Mouse (Mus musculus): ENCODE results near the gene Spats2. TPM values are rescaled to one million over a fixed set of nuclear protein-coding genes. Genes with fewer than 3 reads are reported as not detected.

The Spats2 gene
- total RNA-seq, 2 experiments from 2014 or later, result 24.8 to 28.3 TPM

Small RNAs within 50 kb of the gene (microRNA-seq; reads per million reads assigned to microRNA genes)
- 0.35 to 1.8 reads per million in 2 experiments for gene Mir6960

Other genes with a start within 250 kb of the Spats2 start
- 1 to 10 TPM; 2.0 TPM for gene Rhebl1, start 231.4 kb upstream of the Spats2 start, total RNA-seq (2021)
- gene Dhh, start 227.4 kb upstream of the Spats2 start, total RNA-seq (2021), result 1 to 10 TPM; 2.7 to 3.5 TPM
- gene Lmbr1l, start 207.7 kb upstream of the Spats2 start, total RNA-seq (2021), result 10 to 100 TPM; 14.1 to 15.9 TPM
- 100 to 1,000 TPM; 873 to 889 TPM for gene Tuba1b, start 191.4 kb upstream of the Spats2 start, total RNA-seq (2021)
- not detected for gene Gm49450, start 172.4 kb upstream of the Spats2 start, total RNA-seq (2021)
- 100 to 1,000 TPM; 435 TPM for gene Tuba1a, start 172.2 kb upstream of the Spats2 start, total RNA-seq (2021)
- 100 to 1,000 TPM; 200 to 203 TPM for gene Tuba1c, start 96.0 kb upstream of the Spats2 start, total RNA-seq (2021)
- 1 to 10 TPM in 1 of 2 experiments, under 1 TPM in 1; 0.60 to 1.3 TPM for gene Prph, start 70.7 kb upstream of the Spats2 start, total RNA-seq (2021)
- gene Troap, start 51.3 kb upstream of the Spats2 start, total RNA-seq (2021), result 10 to 100 TPM; 17.8 to 18.7 TPM
- gene C1ql4, start 38.1 kb upstream of the Spats2 start, total RNA-seq (2021), result under 1 TPM in 1 of 2 experiments, not detected in 1; 0.19 TPM
- 1 to 10 TPM in 1 of 2 experiments, under 1 TPM in 1; 0.79 to 1.2 TPM for gene Dnajc22, start 32.7 kb upstream of the Spats2 start, total RNA-seq (2021)
- under 1 TPM; 0.41 to 0.54 TPM for gene Kcnh3, start 98.9 kb downstream of the Spats2 start, total RNA-seq (2021)
- gene Mcrs1, start 126.0 kb downstream of the Spats2 start, total RNA-seq (2021), result 10 to 100 TPM; 82.4 to 88.4 TPM
- 10 to 100 TPM; 36.5 to 41.4 TPM for gene Prpf40b, start 169.2 kb downstream of the Spats2 start, total RNA-seq (2021)
- gene Fam186b, start 170.0 kb downstream of the Spats2 start, total RNA-seq (2021), result under 1 TPM in 1 of 2 experiments, not detected in 1; 0.17 TPM
- 10 to 100 TPM; 42.6 to 44.4 TPM for gene Fmnl3, start 244.6 kb downstream of the Spats2 start, total RNA-seq (2021)